Mouse (Mus musculus) MEL (cell line): ENCODE data around the gene Szt2. TPM values are rescaled to one million over a fixed set of nuclear protein-coding genes. Genes with fewer than 3 reads are reported as not detected.
A peak's percentile ranks its signal among the peaks of the same experiment; 100 is the strongest.

Experiments
- DNase-seq: peaks from one replicate; pipeline ENCODE4 v3.0.0; 2011; ENCODE audit warnings: low read depth, low spot score
- H3K27ac ChIP-seq: 2 replicates; pipeline ENCODE4 v1.5.1; 2012; ENCODE audit warnings: low read depth, mild to moderate bottlenecking, control low read depth, low read length, moderate library complexity; ENCODE audit not compliant: control insufficient read depth
- H3K27me3 ChIP-seq, 2 experiments: fragments of 150-350 bp in 1 of 2; sonication (generic) in 1 of 2; 2 replicates each; pipeline ENCODE4 v1.6.1; 2012; ENCODE audit warnings: low read length in 2 of 2, mild to moderate bottlenecking in 2 of 2, improper control_type of control experiment in 1 of 2, moderate library complexity in 1 of 2; ENCODE audit not compliant: insufficient read depth in 2 of 2, control insufficient read depth in 1 of 2
- H3K36me3 ChIP-seq, 2 experiments: 2 replicates each; pipeline ENCODE4 v1.6.1; 2012 to 2014; ENCODE audit warnings: low read length in 2 of 2, improper control_type of control experiment in 1 of 2, inconsistent platforms in 1 of 2, mild to moderate bottlenecking in 1 of 2; ENCODE audit not compliant: insufficient read depth in 2 of 2, control insufficient read depth in 1 of 2
- H3K4me1 ChIP-seq, 2 experiments: fragments of 150-350 bp in 1 of 2; sonication (generic) in 1 of 2; 2 replicates each; pipeline ENCODE4 v1.6.1; 2012; ENCODE audit warnings: low read length in 2 of 2, improper control_type of control experiment in 1 of 2, mild to moderate bottlenecking in 1 of 2; ENCODE audit not compliant: insufficient read depth in 2 of 2, control insufficient read depth in 1 of 2
- H3K4me3 ChIP-seq, 2 experiments: fragments of 150-350 bp in 1 of 2; sonication (generic) in 1 of 2; 2 replicates each; pipeline ENCODE4 v1.5.1; 2012; ENCODE audit warnings: low read depth in 2 of 2, low read length in 2 of 2, mild to moderate bottlenecking in 2 of 2, moderate library complexity in 2 of 2, control low read depth in 1 of 2, improper control_type of control experiment in 1 of 2; ENCODE audit not compliant: control insufficient read depth in 1 of 2, insufficient read depth in 1 of 2
- H3K79me2 ChIP-seq: 2 replicates; pipeline ENCODE4 v1.6.1; 2012; ENCODE audit warnings: mild to moderate bottlenecking, low read length, moderate library complexity; ENCODE audit not compliant: control insufficient read depth, poor library complexity, insufficient read depth
- H3K9ac ChIP-seq: 2 replicates; pipeline ENCODE4 v1.6.1; 2012; ENCODE audit warnings: low read depth, mild to moderate bottlenecking, control low read depth, low read length, moderate library complexity; ENCODE audit not compliant: control insufficient read depth, poor library complexity, severe bottlenecking
- H3K9me3 ChIP-seq: fragments of 150-350 bp; sonication (generic); replicated peaks from 2 replicates; pipeline ENCODE4 v1.6.1; 2012; ENCODE audit warnings: mild to moderate bottlenecking, low read length, improper control_type of control experiment, moderate library complexity; ENCODE audit not compliant: insufficient read depth
- CHD1 ChIP-seq: IDR thresholded peaks from 2 replicates; pipeline ENCODE4 v1.6.1; 2012; ENCODE audit warnings: low read depth, mild to moderate bottlenecking, inconsistent platforms, low read length, improper control_type of control experiment
- ELF1 ChIP-seq: IDR thresholded peaks from 2 replicates; pipeline ENCODE4 v1.6.1; 2014; ENCODE audit warnings: low read depth, mild to moderate bottlenecking, inconsistent platforms, low read length, improper control_type of control experiment, moderate library complexity
- EP300 ChIP-seq, 2 experiments: IDR thresholded peaks; 2 replicates each; pipeline ENCODE4 v1.6.1; 2011; ENCODE audit warnings: improper control_type of control experiment in 2 of 2, low read length in 2 of 2, low read depth in 1 of 2, mild to moderate bottlenecking in 1 of 2
- GABPA ChIP-seq: IDR thresholded peaks from 2 replicates; pipeline ENCODE4 v1.6.1; 2012; ENCODE audit warnings: low read depth, mild to moderate bottlenecking, inconsistent platforms, low read length, improper control_type of control experiment, moderate library complexity
- HCFC1 ChIP-seq: IDR thresholded peaks from 2 replicates; pipeline ENCODE4 v1.6.1; 2012; ENCODE audit warnings: low read depth, mild to moderate bottlenecking, inconsistent platforms, low read length, improper control_type of control experiment, moderate library complexity
- KAT2A ChIP-seq: conservative IDR thresholded peaks from 2 replicates; pipeline ENCODE4 v1.6.1; 2012; ENCODE audit warnings: low read depth, low read length, improper control_type of control experiment, inconsistent platforms
- MAFK ChIP-seq: IDR thresholded peaks from 2 replicates; pipeline ENCODE4 v1.6.1; 2011; ENCODE audit warnings: low read depth, mild to moderate bottlenecking, low read length, improper control_type of control experiment, borderline replicate concordance
- MAX ChIP-seq: IDR thresholded peaks from 2 replicates; pipeline ENCODE4 v1.6.1; 2011; ENCODE audit warnings: low read length, improper control_type of control experiment
- MAZ ChIP-seq: IDR thresholded peaks from 2 replicates; pipeline ENCODE4 v1.6.1; 2012; ENCODE audit warnings: low read depth, mild to moderate bottlenecking, inconsistent platforms, low read length, improper control_type of control experiment
- MEF2A ChIP-seq: IDR thresholded peaks from 2 replicates; pipeline ENCODE4 v1.6.1; 2014; ENCODE audit warnings: low read depth, mild to moderate bottlenecking, inconsistent platforms, low read length, improper control_type of control experiment; ENCODE audit not compliant: poor library complexity, insufficient replicate concordance, severe bottlenecking; ENCODE audit errors: extremely low read depth
- MXI1 ChIP-seq: IDR thresholded peaks from 2 replicates; pipeline ENCODE4 v1.6.1; 2011; ENCODE audit warnings: mild to moderate bottlenecking, low read depth, low read length, improper control_type of control experiment
- MYB ChIP-seq: IDR thresholded peaks from 2 replicates; pipeline ENCODE4 v1.6.1; 2011; ENCODE audit warnings: mild to moderate bottlenecking, low read depth, low read length, improper control_type of control experiment
- MYC ChIP-seq: IDR thresholded peaks from 2 replicates; pipeline ENCODE4 v1.6.1; 2011; ENCODE audit warnings: low read depth, mild to moderate bottlenecking, low read length, improper control_type of control experiment, moderate library complexity
- NELFE ChIP-seq: IDR thresholded peaks from 2 replicates; pipeline ENCODE4 v1.6.1; 2011; ENCODE audit warnings: low read depth, low read length, improper control_type of control experiment
- NRF1 ChIP-seq: IDR thresholded peaks from 2 replicates; pipeline ENCODE4 v1.6.1; 2014; ENCODE audit warnings: low read depth, mild to moderate bottlenecking, inconsistent platforms, low read length, improper control_type of control experiment, moderate library complexity; ENCODE audit not compliant: poor library complexity, insufficient read depth, severe bottlenecking
- POLR2A ChIP-seq, 2 experiments: IDR thresholded peaks; 2 replicates each; pipeline ENCODE4 v1.6.1; 2011 to 2012; ENCODE audit warnings: low read length in 2 of 2, mild to moderate bottlenecking in 2 of 2, control low read depth in 1 of 2, improper control_type of control experiment in 1 of 2, low read depth in 1 of 2, moderate library complexity in 1 of 2; ENCODE audit not compliant: control insufficient read depth in 1 of 2, insufficient read depth in 1 of 2, poor library complexity in 1 of 2
- POLR2AphosphoS2 ChIP-seq: IDR thresholded peaks from 2 replicates; pipeline ENCODE4 v1.6.1; 2011; ENCODE audit warnings: low read length, improper control_type of control experiment
- SIN3A ChIP-seq: IDR thresholded peaks from 2 replicates; pipeline ENCODE4 v1.6.1; 2012; ENCODE audit warnings: low read length, improper control_type of control experiment, inconsistent platforms
- SMC3 ChIP-seq: IDR thresholded peaks from 2 replicates; pipeline ENCODE4 v1.6.1; 2011; ENCODE audit warnings: low read depth, low read length, improper control_type of control experiment
- TAL1 ChIP-seq: IDR thresholded peaks from 2 replicates; pipeline ENCODE4 v1.6.1; 2012; ENCODE audit warnings: mild to moderate bottlenecking, inconsistent platforms, low read length, moderate library complexity, mixed read lengths
- TCF12 ChIP-seq: IDR thresholded peaks from 2 replicates; pipeline ENCODE4 v1.6.1; 2014; ENCODE audit warnings: low read depth, mild to moderate bottlenecking, inconsistent platforms, low read length, improper control_type of control experiment, moderate library complexity
- UBTF ChIP-seq: IDR thresholded peaks from 2 replicates; pipeline ENCODE4 v1.6.1; 2012; ENCODE audit warnings: low read depth, mild to moderate bottlenecking, inconsistent platforms, low read length, improper control_type of control experiment, moderate library complexity, borderline replicate concordance; ENCODE audit not compliant: insufficient read depth
- USF1 ChIP-seq: IDR thresholded peaks from 2 replicates; pipeline ENCODE4 v1.6.1; 2014; ENCODE audit warnings: low read depth, mild to moderate bottlenecking, inconsistent platforms, low read length, improper control_type of control experiment, moderate library complexity
- USF2 ChIP-seq, 2 experiments: IDR thresholded peaks; 2 replicates each; pipeline ENCODE4 v1.6.1; 2011 to 2012; ENCODE audit warnings: improper control_type of control experiment in 2 of 2, low read length in 2 of 2, borderline replicate concordance in 1 of 2, inconsistent platforms in 1 of 2, low read depth in 1 of 2, mild to moderate bottlenecking in 1 of 2; ENCODE audit not compliant: insufficient read depth in 1 of 2
- ZC3H11A ChIP-seq: IDR thresholded peaks from 2 replicates; pipeline ENCODE4 v1.6.1; 2012; ENCODE audit warnings: low read depth, mild to moderate bottlenecking, inconsistent platforms, low read length, improper control_type of control experiment
- ZKSCAN1 ChIP-seq: IDR thresholded peaks from 2 replicates; pipeline ENCODE4 v1.6.1; 2012; ENCODE audit warnings: low read depth, mild to moderate bottlenecking, inconsistent platforms, low read length, improper control_type of control experiment, moderate library complexity
- ZMIZ1 ChIP-seq: IDR thresholded peaks from 2 replicates; pipeline ENCODE4 v1.6.1; 2012; ENCODE audit warnings: low read depth, mild to moderate bottlenecking, inconsistent platforms, low read length, improper control_type of control experiment, moderate library complexity
- ZNF384 ChIP-seq: IDR thresholded peaks from 2 replicates; pipeline ENCODE4 v1.6.1; 2012; ENCODE audit warnings: low read depth, mild to moderate bottlenecking, inconsistent platforms, low read length, improper control_type of control experiment
- polyA plus RNA-seq, 2 experiments: library from polyadenylated mRNA; stranded (reverse) in 1 of 2; unstranded in 1 of 2; fragments of >175 nt in 1 of 2; fragments of >200 nt in 1 of 2; gene quantifications; 2 replicates each; pipeline versions ENCODE4 v1.2.1 to v1.2.4; 2012; ENCODE audit warnings: low replicate concordance in 2 of 2, low read depth in 1 of 2; ENCODE audit not compliant: insufficient read length in 2 of 2, insufficient read depth in 1 of 2, missing spikeins in 1 of 2
- total RNA-seq: library from RNA; depleted of rRNA; stranded (reverse); fragments of 300-350 nt; gene quantifications from 2 replicates; pipeline ENCODE4 v1.2.3, GENCODE M21; 2012

The Szt2 gene
- total and polyA plus RNA-seq, 3 experiments, result 5.7 to 24.0 TPM; not detected in 1

- no peak overlapping the region for H3K4me3 ChIP-seq
- H3K79me2 ChIP-seq, result peaks cover 1% of the 10 kb centered on the region; the same call in 1 of the 2 replicates
- no peak overlapping the region for H3K9ac ChIP-seq
- no peaks in the 10 kb centered on the region for H3K9me3 ChIP-seq
- DNase-seq, result no peak
- H3K36me3 ChIP-seq, result peaks cover 0 to 4% of the 10 kb centered on the region in 2 experiments; a peak in 1 of 4 replicates
- no peaks in the 10 kb centered on the region for H3K27me3 ChIP-seq
- H3K27ac ChIP-seq, result no peak overlapping the region
- TF ChIP-seq ZKSCAN1 (no peak), ZMIZ1 (no peak), ZC3H11A (no peak), UBTF (no peak)
- peaks cover 2 to 6% of the 10 kb centered on the region in 2 experiments; a peak in 1 of 4 replicates for H3K4me1 ChIP-seq
Measured at GRCm38 (mm10) chr4:118361451-118361850, 47.6 kb downstream of the Szt2 start.

GRCm38 (mm10) chr4:118359896-118360720, 49.0 kb downstream of the Szt2 start:
- Histone ChIP-seq H3K4me1 (peaks cover 2 to 6% of the 10 kb centered on the region in 2 experiments; a peak in 1 of 4 replicates), H3K27ac (peak overlapping the region; percentile 74), H3K9ac (peak overlapping the region; percentile 96), H3K36me3 (peaks cover 0 to 4% of the 10 kb centered on the region in 2 experiments; a peak in 1 of 4 replicates), H3K4me3 (peak overlapping the region; percentile 75 to 82), H3K79me2 (peaks cover 1% of the 10 kb centered on the region; the same call in 1 of the 2 replicates), H3K27me3 (no peaks in the 10 kb centered on the region), H3K9me3 (no peaks in the 10 kb centered on the region)
- peak; percentile 89 for DNase-seq
- no peak for TF ChIP-seq GABPA
- no peak for TF ChIP-seq MYB
- TF ChIP-seq ELF1, result peak; percentile 54
- no peak for TF ChIP-seq MAX
- TF ChIP-seq ZNF384, result no peak
- TF ChIP-seq USF2 (IDR thresholded peaks at IDR 0.05; ENCODE audit: borderline replicate concordance in 1 of 2, insufficient read depth in 1 of 2, low read depth in 1 of 2, low read length in 2 of 2), result no peak
- no peak for TF ChIP-seq ZC3H11A
- TF ChIP-seq CHD1, result 0 out of 2 replicates have a peak, but pooled peaks have one; percentile 6
- TF ChIP-seq NELFE, result peak; percentile 82
- TF ChIP-seq USF1, result no peak
- TF ChIP-seq MEF2A, result no peak
- TF ChIP-seq UBTF, result no peak
- no peak for TF ChIP-seq NRF1
- peak; percentile 55; the same call in 1 of the 2 replicates for TF ChIP-seq MAZ
- TF ChIP-seq MAFK, result no peak
- peak; percentile 59; the same call in 1 of the 2 replicates for TF ChIP-seq SIN3A
- TF ChIP-seq EP300 (IDR thresholded peaks at IDR 0.05; ENCODE audit: low read depth in 1 of 2, low read length in 2 of 2), result no peak
- peak; percentile 82 to 90 for TF ChIP-seq POLR2A (IDR thresholded peaks at IDR 0.05; ENCODE audit: control insufficient read depth in 1 of 2, insufficient read depth in 1 of 2, low read depth in 1 of 2, low read length in 2 of 2, poor library complexity in 1 of 2)
- TF ChIP-seq HCFC1, result peak; percentile 55; the same call in 1 of the 2 replicates
- peak; percentile 72; the same call in 1 of the 2 replicates for TF ChIP-seq POLR2AphosphoS2
- TF ChIP-seq ZKSCAN1, result no peak
- TF ChIP-seq MYC, result 0 out of 2 replicates have a peak, but pooled peaks have one; percentile 1
- no peak for TF ChIP-seq TAL1
- 0 out of 2 replicates have a peak, but pooled peaks have one; percentile 6 for TF ChIP-seq SMC3
- TF ChIP-seq MXI1, result peak; percentile 88
- TF ChIP-seq KAT2A, result no peak
- peak; percentile 9; the same call in 1 of the 2 replicates for TF ChIP-seq TCF12
